Mouse (Mus musculus): ENCODE data around the gene Cbfa2t2.

DNA sequence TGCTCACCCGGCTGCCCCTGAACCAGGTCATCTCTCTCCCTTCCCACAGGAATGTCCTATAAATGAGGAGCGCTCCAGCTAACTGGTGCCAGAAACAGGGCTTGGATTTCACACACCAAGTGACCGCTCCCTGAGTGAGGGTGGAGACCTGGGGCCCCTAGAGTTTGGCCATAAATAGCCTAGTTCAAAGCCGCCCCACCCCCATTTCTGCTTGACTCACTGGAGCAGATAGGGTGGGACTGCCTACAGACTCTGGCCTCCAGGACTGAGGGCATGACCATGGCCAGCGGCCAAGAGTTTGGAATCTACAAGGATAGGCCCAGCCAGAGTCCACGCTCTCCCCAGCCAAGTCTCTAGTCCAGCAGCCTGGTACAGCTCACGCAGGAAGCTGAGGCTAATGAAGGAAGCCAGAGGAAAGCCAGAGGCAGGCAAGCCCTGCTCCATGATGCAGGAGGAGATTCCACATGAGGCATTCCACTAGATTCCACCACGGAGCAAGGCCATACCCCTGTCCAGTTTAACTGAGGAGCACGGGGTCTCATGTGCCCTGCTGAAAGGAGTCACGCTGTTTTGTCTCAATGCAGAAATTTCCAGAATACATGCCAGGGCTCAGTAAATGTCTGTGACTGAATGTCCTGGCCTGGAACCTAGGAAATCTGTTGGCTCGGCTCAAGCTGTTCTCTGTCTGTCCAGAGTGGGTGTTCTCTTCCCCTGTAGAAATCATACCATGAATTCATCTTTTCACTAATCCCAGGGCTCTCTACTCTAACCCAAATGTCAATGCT lies 45.9 kb upstream of the Cbfa2t2 start:
- TF ChIP-seq CTCF (IDR thresholded peaks at IDR 0.05; ENCODE audit: low read depth) (no peak), EP300 (optimal IDR thresholded peaks at IDR 0.05) (no peak)

Data from stomach, postnatal 0 days (tissue).